Mouse (Mus musculus): ENCODE measurements at regions not wholly inside any gene's neighbourhood (a gene's known extent, or its start where the extent isn't known, plus 50 kb on each side); places are given as distances from the start of the nearest gene placed in this dataset.

- peak; percentile 37 for DNase-seq (ENCODE audit: extremely low read depth, low read depth, low spot score)
Observed at GRCm38 (mm10) chrX:161487691-161488090, 200.4 kb downstream of the Gm15262 start.

GRCm38 (mm10) chrX:161511341-161511740 lies 205.5 kb upstream of the Rai2 start:
- DNase-seq (ENCODE audit: extremely low read depth, low read depth, low spot score): no peak

- no peak for DNase-seq (ENCODE audit: extremely low read depth, low read depth, low spot score)
Observed at GRCm38 (mm10) chrX:161523432-161524256, 193.2 kb upstream of the Rai2 start.

- DNase-seq (ENCODE audit: extremely low read depth, low read depth, low spot score): no peak
Observed at GRCm38 (mm10) chrX:161524257-161524646, 192.6 kb upstream of the Rai2 start.

GRCm38 (mm10) chrX:161537290-161537689 lies 179.6 kb upstream of the Rai2 start:
- DNase-seq (ENCODE audit: extremely low read depth, low read depth, low spot score): no peak

- no peak for DNase-seq (ENCODE audit: extremely low read depth, low read depth, low spot score)
Observed at GRCm38 (mm10) chrX:161556896-161557295, 160.0 kb upstream of the Rai2 start.

- DNase-seq (ENCODE audit: extremely low read depth, low read depth, low spot score): no peak
Observed at GRCm38 (mm10) chrX:161558511-161558910, 158.4 kb upstream of the Rai2 start.

- no peak for DNase-seq (ENCODE audit: extremely low read depth, low read depth, low spot score)
Observed at GRCm38 (mm10) chrX:161566435-161566834, 150.4 kb upstream of the Rai2 start.

- no peak for DNase-seq (ENCODE audit: extremely low read depth, low read depth, low spot score)
Observed at GRCm38 (mm10) chrX:161582019-161582659, 134.7 kb upstream of the Rai2 start.

- no peak for DNase-seq (ENCODE audit: extremely low read depth, low read depth, low spot score)
Observed at GRCm38 (mm10) chrX:161583872-161584271, 133.0 kb upstream of the Rai2 start.

- DNase-seq (ENCODE audit: extremely low read depth, low read depth, low spot score): no peak
Observed at GRCm38 (mm10) chrX:161633869-161634268, 83.0 kb upstream of the Rai2 start.

GRCm38 (mm10) chrX:161634342-161634741 lies 82.5 kb upstream of the Rai2 start:
- DNase-seq (ENCODE audit: extremely low read depth, low read depth, low spot score): no peak

GRCm38 (mm10) chrX:161635678-161636077 lies 81.2 kb upstream of the Rai2 start:
- no peak for DNase-seq (ENCODE audit: extremely low read depth, low read depth, low spot score)

GRCm38 (mm10) chrX:161653106-161653505 lies 63.8 kb upstream of the Rai2 start:
- no peak for DNase-seq (ENCODE audit: extremely low read depth, low read depth, low spot score)

- DNase-seq (ENCODE audit: extremely low read depth, low read depth, low spot score): no peak
Observed at GRCm38 (mm10) chrX:161660106-161660505, 56.8 kb upstream of the Rai2 start.

- DNase-seq (ENCODE audit: extremely low read depth, low read depth, low spot score): no peak
Observed at GRCm38 (mm10) chrX:161661936-161662335, 54.9 kb upstream of the Rai2 start.
